11 mouse cellular contexts compared by ENCODE assay signal in genomic region chr5:30589546-30589945, GRCm38 (mm10). TPM values are rescaled to one million over a fixed set of nuclear protein-coding genes. Genes with fewer than 3 reads are reported as not detected.
A peak's percentile ranks its signal among the peaks of the same experiment; 100 is the strongest.
DNase-seq lines count a peak whose midpoint lies in the region; ATAC-seq lines count a peak whose summit lies in the region.
"Had no signal": no experiment of that assay in that cellular context is flagged by ENCODE, and none has a peak within 500 bp of the region (broad histone marks: within the 10 kb centered on the region; RNA-seq: fewer than 3 reads in every experiment).

No protein-coding gene starts in this region.

- H3K4me1 ChIP-seq in hindbrain, embryonic 15.5 days (replicated peaks) = peaks cover 64% of the 10 kb centered on the region
- peaks cover 41% of the 10 kb centered on the region for H3K4me1 ChIP-seq in hindbrain, embryonic 10.5 days (replicated peaks)
- H3K4me1 ChIP-seq in brown adipose tissue, adult 24 weeks (ENCODE audit: control insufficient read depth, insufficient read depth, insufficient read length, low read length) = peaks cover 3% of the 10 kb centered on the region; the same call in 1 of the 2 replicates
- H3K4me1 ChIP-seq in midbrain, embryonic 15.5 days = peaks cover 33% of the 10 kb centered on the region

- no peaks in the 10 kb centered on the region for H3K36me3 ChIP-seq in hindbrain, embryonic 15.5 days
- no peaks in the 10 kb centered on the region for H3K36me3 ChIP-seq in hindbrain, embryonic 10.5 days
- no peaks in the 10 kb centered on the region for H3K36me3 ChIP-seq in midbrain, embryonic 15.5 days (replicated peaks)

- peaks cover 10% of the 10 kb centered on the region; the same call in 1 of the 2 replicates for H3K27me3 ChIP-seq in hindbrain, embryonic 15.5 days
- H3K27me3 ChIP-seq in hindbrain, embryonic 10.5 days (ENCODE audit: insufficient read depth, poor library complexity, severe bottlenecking) = peaks cover 66% of the 10 kb centered on the region
- H3K27me3 ChIP-seq in midbrain, embryonic 15.5 days (replicated peaks) = peaks cover 22% of the 10 kb centered on the region; the same call in 1 of the 2 replicates

- no peak for ATAC-seq in hindbrain, embryonic 15.5 days (ENCODE audit: low FRiP score, low read depth)
- no peak for ATAC-seq in midbrain, embryonic 15.5 days (replicated peaks)

- 73% methylated on average over 3 of the region's 3 CpGs for WGBS in hindbrain, embryonic 15.5 days
- 72% methylated on average over 3 of the region's 3 CpGs for WGBS in hindbrain, embryonic 10.5 days
- WGBS in midbrain, embryonic 15.5 days = 71% methylated on average over 3 of the region's 3 CpGs

- no peaks in the 10 kb centered on the region for H3K9me3 ChIP-seq in hindbrain, embryonic 15.5 days
- H3K9me3 ChIP-seq in hindbrain, embryonic 10.5 days = no peaks in the 10 kb centered on the region
- no peaks in the 10 kb centered on the region for H3K9me3 ChIP-seq in midbrain, embryonic 15.5 days

- intact Hi-C loops in gastrocnemius, postnatal 36 days (cut with DNase I) = no loop called here

- 0 out of 2 replicates have a peak overlapping the region, but pooled peaks have one; percentile 72 for H3K9ac ChIP-seq in hindbrain, embryonic 15.5 days
- no peak overlapping the region for H3K9ac ChIP-seq in midbrain, embryonic 15.5 days

- no peak overlapping the region for H3K27ac ChIP-seq in hindbrain, embryonic 15.5 days (replicated peaks)
- no peak overlapping the region for H3K27ac ChIP-seq in hindbrain, embryonic 10.5 days
- peak overlapping the region; percentile 80 for H3K27ac ChIP-seq in brown adipose tissue, adult 24 weeks (replicated peaks; ENCODE audit: low read depth, low read length)
- no peak overlapping the region for H3K27ac ChIP-seq in midbrain, embryonic 15.5 days

- no peak for DNase-seq in hindbrain, embryonic 10.5 days (ENCODE audit: low spot score)
- peak; percentile 95 for DNase-seq in cerebellum, postnatal 10 days
- no peak for DNase-seq in right cerebral cortex, adult 18-20 months
- DNase-seq in gastrocnemius, postnatal 36 days = no peak
- DNase-seq: kidney, adult 8-10 months; spleen, adult 18-20 months had no signal

- peak overlapping the region; percentile 66 for H3K4me3 ChIP-seq in hindbrain, embryonic 15.5 days
- no peak overlapping the region for H3K4me3 ChIP-seq in hindbrain, embryonic 10.5 days
- H3K4me3 ChIP-seq in brown adipose tissue, adult 24 weeks (ENCODE audit: insufficient read depth, low read depth, low read length) = peak overlapping the region; percentile 80
- peak overlapping the region; percentile 63 for H3K4me3 ChIP-seq in midbrain, embryonic 15.5 days

- peak overlapping the region; percentile 82 for H3K4me2 ChIP-seq in hindbrain, embryonic 15.5 days
- peak overlapping the region; percentile 96 for H3K4me2 ChIP-seq in midbrain, embryonic 15.5 days

RNA-seq across cellular contexts. Expression of gene Kcnk3, which starts 1.6 kb away (rescaled TPM):
- 11.7 and 12.8 TPM in 2 replicates for polyA plus RNA-seq in hindbrain, embryonic 15.5 days (2015; fragmentation: Nextera tagmentation; extraction: Ambion mirVana)
- polyA plus RNA-seq in hindbrain, embryonic 10.5 days (2016; fragmentation: Nextera tagmentation; extraction: Ambion mirVana) = 0.12 and 0.52 TPM in 2 replicates
- polyA plus RNA-seq in brown adipose tissue, adult 24 weeks (2012; ENCODE audit: insufficient read depth, insufficient read length, missing spikeins) = 118 and 132 TPM in 2 replicates
- 6.7 and 7.4 TPM in 2 replicates for polyA plus RNA-seq in midbrain, embryonic 15.5 days (2015; fragmentation: Nextera tagmentation; extraction: Ambion mirVana)
- under 1 TPM; 0.44 to 0.46 TPM for total RNA-seq in gastrocnemius, postnatal 36 days (2021)
- total RNA-seq: MEL had no signal

RNA-seq across cellular contexts. Expression of gene Cib4, which starts 43.9 kb away (rescaled TPM):
- not detected in 2 replicates for polyA plus RNA-seq in hindbrain, embryonic 15.5 days (2015; fragmentation: Nextera tagmentation; extraction: Ambion mirVana)
- not detected in 2 replicates for polyA plus RNA-seq in hindbrain, embryonic 10.5 days (2016; fragmentation: Nextera tagmentation; extraction: Ambion mirVana)
- polyA plus RNA-seq in brown adipose tissue, adult 24 weeks (2012; ENCODE audit: insufficient read depth, insufficient read length, missing spikeins) = not detected in 2 replicates
- not detected in 2 replicates for polyA plus RNA-seq in midbrain, embryonic 15.5 days (2015; fragmentation: Nextera tagmentation; extraction: Ambion mirVana)
- total RNA-seq in gastrocnemius, postnatal 36 days (2021) = not detected
- total RNA-seq: MEL had no signal
- polyA plus RNA-seq: limb, embryonic 11.5 days had no signal

RNA-seq across cellular contexts. Expression of gene Slc35f6, which starts 58.2 kb away (rescaled TPM):
- polyA plus RNA-seq in hindbrain, embryonic 15.5 days (2015; fragmentation: Nextera tagmentation; extraction: Ambion mirVana) = 35.1 TPM in 2 replicates
- 25.5 and 28.9 TPM in 2 replicates for polyA plus RNA-seq in hindbrain, embryonic 10.5 days (2016; fragmentation: Nextera tagmentation; extraction: Ambion mirVana)
- polyA plus RNA-seq in brown adipose tissue, adult 24 weeks (2012; ENCODE audit: insufficient read depth, insufficient read length, missing spikeins) = 20.9 and 21.8 TPM in 2 replicates
- polyA plus RNA-seq in midbrain, embryonic 15.5 days (2015; fragmentation: Nextera tagmentation; extraction: Ambion mirVana) = 33.0 and 33.1 TPM in 2 replicates
- 10 to 100 TPM; 11.3 to 12.6 TPM for total RNA-seq in gastrocnemius, postnatal 36 days (2021)

Comparison
In these comparisons a context has a peak if more than half of its experiments do, and no peak if none do; other contexts are left out.
1. DNase-seq: peak in cerebellum, postnatal 10 days (2 of 2); none in hindbrain, embryonic 10.5 days (single experiment), right cerebral cortex, adult 18-20 months (single experiment) and gastrocnemius, postnatal 36 days (0 of 2).